Mouse (Mus musculus): ENCODE measurements at regions not wholly inside any gene's neighbourhood (a gene's known extent, or its start where the extent isn't known, plus 50 kb on each side); places are given as distances from the start of the nearest gene placed in this dataset.
"Not testable (repeated sequence)": the region's sequence is repeated elsewhere in the genome, so short reads cannot be mapped to it uniquely, and the experiment has no call there.

- DNase-seq (ENCODE audit: low spot score) = peak; percentile 19
Measured at GRCm38 (mm10) chr7:60492028-60492995, 352.3 kb upstream of the Snrpn start.

DNA sequence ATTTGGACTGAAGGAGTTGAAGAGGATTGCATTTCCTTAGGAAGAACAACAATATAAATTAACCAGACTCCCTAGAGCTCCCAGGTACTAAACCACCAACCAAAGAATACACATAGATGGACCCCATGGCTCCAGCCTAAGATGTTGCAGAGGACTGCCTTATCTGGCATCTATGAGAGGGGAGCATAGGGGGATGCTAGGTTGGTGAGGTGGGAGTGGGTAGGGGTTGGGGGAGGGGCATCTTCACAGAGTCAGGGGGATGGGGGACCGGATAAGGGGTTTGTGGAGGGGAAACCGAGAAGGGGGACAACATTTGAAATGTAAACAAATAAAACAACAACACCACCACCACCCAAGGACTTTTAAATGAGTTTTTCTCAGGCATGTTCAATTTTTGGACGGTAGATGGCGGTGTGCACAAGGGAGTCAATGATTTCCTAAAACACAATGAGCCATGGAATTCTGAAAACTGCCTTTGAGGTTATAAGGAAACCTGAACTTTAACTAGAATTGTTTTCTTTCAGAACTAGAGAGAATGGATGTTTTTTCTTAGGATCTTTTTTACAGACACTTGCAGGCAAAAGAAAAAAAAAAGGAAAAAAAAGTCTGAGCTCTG is 347.9 kb upstream of the Snrpn start:
- not testable (repeated sequence) for DNase-seq (ENCODE audit: low spot score)

- not testable (repeated sequence) for DNase-seq (ENCODE audit: low spot score)
Measured at GRCm38 (mm10) chr7:60450074-60450603, 310.1 kb upstream of the Snrpn start.

DNA sequence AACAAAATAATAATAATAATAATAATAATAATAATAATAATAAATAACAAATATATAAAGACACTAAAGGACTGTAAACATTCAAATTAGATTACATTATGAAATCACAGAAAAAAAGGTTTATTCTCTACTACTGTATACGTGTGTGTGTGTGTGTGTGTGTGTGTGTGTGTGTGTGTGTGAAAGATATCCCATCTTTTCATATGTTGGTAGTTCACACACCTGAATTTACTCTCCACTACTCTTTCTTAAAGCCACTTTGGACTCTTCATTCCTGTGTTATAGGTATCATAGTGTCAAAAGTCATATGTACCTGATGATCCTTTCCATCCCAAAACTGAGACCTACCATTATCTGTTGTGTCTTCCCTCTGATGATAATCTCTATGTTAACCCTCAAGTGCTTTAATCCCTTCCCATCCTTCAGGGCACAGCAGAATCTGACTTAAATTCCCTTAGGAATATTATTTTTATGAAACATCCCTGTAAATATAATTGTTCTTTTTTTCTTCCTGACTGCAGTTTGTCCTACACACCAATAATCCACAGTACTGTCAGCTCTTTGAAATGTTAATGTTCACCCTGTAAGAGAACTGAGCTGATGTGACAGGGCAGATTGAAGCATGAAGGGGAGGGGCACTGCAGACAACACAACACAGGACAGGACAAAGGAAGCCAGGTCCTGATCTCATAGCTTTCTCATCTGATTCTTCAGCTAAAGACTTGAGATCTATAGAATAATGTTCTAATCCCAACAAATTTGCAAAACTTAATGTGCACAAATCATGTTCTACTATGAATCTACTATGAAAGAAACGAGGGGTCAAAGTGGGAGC is 309.4 kb upstream of the Snrpn start:
- not testable (repeated sequence) for DNase-seq (ENCODE audit: low spot score)

GRCm38 (mm10) chr7:60438781-60439180 is 298.8 kb upstream of the Snrpn start:
- no peak for DNase-seq (ENCODE audit: low spot score)

DNA sequence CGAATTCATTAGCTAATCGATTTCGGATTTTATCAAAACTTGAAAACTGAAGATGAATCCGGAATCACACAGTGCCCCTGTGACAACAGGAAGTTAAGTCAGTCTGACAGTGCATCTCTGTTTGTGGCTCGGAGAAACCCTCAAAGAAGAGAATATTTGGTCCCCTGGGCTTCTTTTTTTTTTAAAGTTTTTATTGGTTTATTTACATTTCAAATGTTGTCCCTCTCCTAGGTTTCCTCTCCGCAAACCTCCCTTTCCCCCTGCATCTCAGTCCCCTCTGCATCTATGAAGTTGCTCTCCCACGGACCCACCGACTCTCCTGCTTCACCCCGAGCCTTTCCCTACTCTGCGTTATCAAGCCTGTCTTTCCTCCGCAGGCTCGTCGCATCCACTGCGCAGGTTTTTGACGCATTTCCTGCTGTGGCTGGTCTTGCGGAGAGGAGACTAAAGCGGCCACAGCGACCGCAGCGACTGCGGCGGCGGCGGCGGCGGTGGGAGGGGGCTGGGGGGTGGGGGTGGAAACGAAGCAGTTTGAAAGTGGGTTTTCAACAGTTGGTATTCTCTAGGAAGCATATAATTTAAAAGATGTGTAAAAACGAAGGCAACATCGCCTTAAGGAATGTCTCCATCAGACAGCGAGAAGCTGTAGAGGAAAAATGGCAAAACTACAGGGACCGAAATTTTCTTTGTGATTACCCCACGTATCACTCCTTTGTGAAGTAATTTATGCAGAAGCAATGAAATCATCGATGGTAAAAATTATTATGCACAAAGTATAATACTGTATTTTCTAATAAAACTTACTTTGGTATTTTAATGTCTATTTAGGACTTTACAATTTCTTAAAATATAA is 251.2 kb upstream of the Snrpn start:
- DNase-seq (ENCODE audit: low spot score) = peak; percentile 37

DNA sequence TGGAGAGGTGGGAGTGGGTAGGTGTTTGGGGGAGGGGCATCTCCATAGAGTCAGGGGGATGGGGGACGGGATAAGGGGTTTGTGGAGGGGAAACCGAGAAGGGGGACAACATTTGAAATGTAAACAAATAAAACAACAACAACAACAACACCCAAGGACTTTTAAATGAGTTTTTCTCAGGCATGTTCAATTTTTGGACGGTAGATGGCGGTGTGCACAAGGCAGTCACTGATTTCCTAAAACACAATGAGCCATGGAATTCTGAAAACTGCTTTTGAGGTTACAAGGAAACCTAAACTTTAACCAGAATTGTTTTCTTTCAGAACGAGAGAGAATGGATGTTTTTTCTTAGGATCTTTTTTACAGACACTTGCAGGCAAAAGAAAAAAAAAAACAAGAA is 246.9 kb upstream of the Snrpn start:
- not testable (repeated sequence) for DNase-seq (ENCODE audit: low spot score)

DNA sequence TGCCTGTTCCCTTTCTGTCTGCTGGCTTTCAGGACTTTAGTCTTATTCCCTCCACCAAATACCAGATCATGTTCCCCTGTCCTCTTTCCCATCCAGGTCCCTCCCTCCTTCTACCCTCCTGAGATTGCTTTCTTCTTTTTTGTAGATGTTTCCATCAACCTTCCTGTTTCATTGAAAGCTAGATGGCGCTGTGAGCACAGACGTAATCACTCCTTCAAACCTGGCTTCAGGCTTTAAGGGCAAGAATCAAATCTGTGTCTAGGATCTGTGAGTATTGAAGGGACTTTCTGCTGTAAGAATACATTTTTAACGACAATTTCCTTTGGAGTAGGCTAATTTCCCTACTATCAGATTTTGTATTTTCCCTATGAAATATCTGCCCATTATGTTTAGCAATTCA is 234.0 kb upstream of the Snrpn start:
- not testable (repeated sequence) for DNase-seq (ENCODE audit: low spot score)

- not testable (repeated sequence) for DNase-seq (ENCODE audit: low spot score)
Measured at GRCm38 (mm10) chr7:60352206-60352605, 212.2 kb upstream of the Snrpn start.

Data from ovary, postnatal 36 days (tissue).